Mouse (Mus musculus) cerebellum, adult 2 months (tissue): Measurements from ENCODE around the gene Accsl.

Experiments used
- CTCF ChIP-seq: fragments of 200-500 bp; IDR thresholded peaks from 2 replicates; pipeline ENCODE4 v1.5.1; 2011; ENCODE audit warnings: low read depth, mild to moderate bottlenecking, control low read depth, low read length, moderate library complexity, borderline replicate concordance; ENCODE audit not compliant: insufficient read depth
- POLR2A ChIP-seq: fragments of 200-500 bp; IDR thresholded peaks from 2 replicates; pipeline ENCODE4 v1.6.1; 2011; ENCODE audit warnings: low read length, control low read depth, borderline replicate concordance; ENCODE audit not compliant: insufficient read depth

GRCm38 (mm10) chr2:93902680-93903305 is 33.8 kb upstream of the Accsl start:
- TF ChIP-seq POLR2A (no peak), CTCF (no peak)
